Mouse (Mus musculus) liver, postnatal 0 days (tissue): ENCODE measurements around the gene Trappc3. TPM values are rescaled to one million over a fixed set of nuclear protein-coding genes. Genes with fewer than 3 reads are reported as not detected.

Experiments used
- ATAC-seq: fragments of 200-750 bp; cut with Nextera tagmentation; 2 replicates; pipeline ENCODE4 v1.8.0; 2017; ENCODE audit warnings: mild to moderate bottlenecking, moderate library complexity
- DNase-seq: peaks from one replicate; pipeline ENCODE4 v3.0.0-alpha.2; 2016
- H3K27ac ChIP-seq: fragments of 300-500 bp; sonication (generic); 2 replicates; pipeline ENCODE4 v1.5.1; 2014; ENCODE audit warnings: antibody characterized with exemption, moderate library complexity, mild to moderate bottlenecking, low read depth
- H3K27me3 ChIP-seq: fragments of 300-500 bp; sonication (generic); 2 replicates; pipeline ENCODE4 v1.6.1; 2014; ENCODE audit warnings: low read length, control low read depth, mixed read lengths; ENCODE audit not compliant: insufficient read depth
- H3K36me3 ChIP-seq: fragments of 300-500 bp; sonication (generic); replicated peaks from 2 replicates; pipeline ENCODE4 v1.6.1; 2014; ENCODE audit warnings: mild to moderate bottlenecking, control low read depth, low read length, moderate library complexity, mixed read lengths; ENCODE audit not compliant: insufficient read depth
- H3K4me1 ChIP-seq: fragments of 300-500 bp; sonication (generic); 2 replicates; pipeline ENCODE4 v1.6.1; 2014; ENCODE audit warnings: antibody characterized with exemption, mild to moderate bottlenecking, control low read depth; ENCODE audit not compliant: insufficient read depth
- H3K4me2 ChIP-seq: fragments of 300-500 bp; sonication (generic); 2 replicates; pipeline ENCODE4 v1.6.1; 2014; ENCODE audit warnings: low read depth, mild to moderate bottlenecking, low read length, moderate library complexity, mixed read lengths
- H3K4me3 ChIP-seq: fragments of 300-500 bp; sonication (generic); 2 replicates; pipeline ENCODE4 v1.5.1; 2014; ENCODE audit warnings: low read depth, low read length
- H3K9ac ChIP-seq: fragments of 300-500 bp; sonication (generic); replicated peaks from 2 replicates; pipeline ENCODE4 v1.6.1; 2014; ENCODE audit warnings: mild to moderate bottlenecking, moderate library complexity
- H3K9me3 ChIP-seq: fragments of 300-500 bp; sonication (generic); 2 replicates; pipeline ENCODE4 v1.6.1; 2016; ENCODE audit warnings: mild to moderate bottlenecking, control low read depth, low read length, mixed read lengths
- CTCF ChIP-seq: sonication (generic); IDR thresholded peaks from 2 replicates; pipeline ENCODE4 v1.5.1; 2016; ENCODE audit warnings: antibody characterized with exemption, low read depth
- EP300 ChIP-seq: IDR thresholded peaks from 2 replicates; pipeline ENCODE4 v1.6.1; 2016; ENCODE audit warnings: antibody characterized with exemption, low read depth, mild to moderate bottlenecking
- WGBS: fragments of 180-500 bp; shearing (Covaris S2); extraction: QIAGEN DNeasy Blood & Tissue Kit; methylation state at CpG from one replicate; pipeline ENCODE4 v1.1.7; 2014; ENCODE audit not compliant: insufficient replicate concordance; 5-methylcytosine and 5-hydroxymethylcytosine counted together
- polyA plus RNA-seq: library from polyadenylated mRNA; unstranded; fragments of >200 nt; fragmentation: Nextera tagmentation; extraction: Ambion mirVana; gene quantifications from 2 replicates; pipeline ENCODE4 v1.2.1, GENCODE M21; 2015

Gene Trappc3
- polyA plus RNA-seq, 1 experiment from 2014 or later: 39.2 TPM

DNA sequence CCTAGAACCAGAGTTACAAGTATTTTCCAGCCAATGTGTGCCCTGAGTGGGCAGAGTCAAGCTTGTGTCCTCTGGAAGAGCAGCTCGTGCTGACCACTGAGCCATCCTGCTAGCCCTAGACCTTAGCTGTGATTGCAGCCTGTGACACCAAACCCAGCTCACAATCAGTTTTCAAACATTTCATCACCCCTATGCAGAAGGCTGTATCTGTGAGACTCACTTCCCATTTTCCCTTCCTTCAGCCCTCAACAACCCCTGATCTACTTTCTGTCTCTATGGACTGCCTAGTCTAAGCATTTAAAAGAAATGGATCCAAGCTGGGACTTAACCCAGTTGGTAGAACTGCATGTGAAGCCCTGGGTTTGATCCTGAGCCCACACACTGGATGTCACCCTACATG, 43.3 kb downstream of the Trappc3 start:
- Histone ChIP-seq H3K4me2 (no peak overlapping the region), H3K27me3 (peaks cover 29% of the 10 kb centered on the region), H3K9me3 (peaks cover 5% of the 10 kb centered on the region; the same call in 1 of the 2 replicates), H3K27ac (no peak overlapping the region), H3K4me3 (no peak overlapping the region), H3K36me3 (no peaks in the 10 kb centered on the region), H3K9ac (no peak overlapping the region), H3K4me1 (peaks cover 12% of the 10 kb centered on the region)
- TF ChIP-seq CTCF: no peak
- TF ChIP-seq EP300: no peak
- ATAC-seq (no peak), DNase-seq (no peak)
- WGBS: 68% methylated on average over 1 of the region's 1 CpGs

DNA sequence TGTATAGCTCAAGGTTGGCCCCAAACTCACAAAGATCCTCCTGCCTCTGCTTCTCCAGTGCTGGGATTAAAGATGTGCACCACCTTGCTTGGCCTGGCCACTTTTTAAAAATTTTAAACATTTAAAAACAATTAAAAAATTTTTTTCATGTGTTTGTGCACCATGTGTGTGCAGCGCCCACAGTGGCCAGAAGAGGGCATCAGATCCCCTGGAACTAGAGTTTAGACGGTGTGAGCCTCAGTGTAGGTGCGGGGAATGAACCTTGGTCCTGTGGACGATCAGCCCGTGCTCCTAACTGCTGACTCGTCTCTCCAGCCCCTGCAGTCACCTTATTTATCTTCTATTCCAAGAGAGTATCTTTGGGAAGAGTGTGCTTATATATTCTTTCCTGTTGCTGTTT, 43.9 kb downstream of the Trappc3 start:
- Histone ChIP-seq H3K4me1 (peaks cover 10% of the 10 kb centered on the region), H3K36me3 (no peaks in the 10 kb centered on the region), H3K27ac (no peak overlapping the region), H3K9me3 (peaks cover 5% of the 10 kb centered on the region; the same call in 1 of the 2 replicates), H3K4me3 (no peak overlapping the region), H3K9ac (no peak overlapping the region), H3K27me3 (peaks cover 23% of the 10 kb centered on the region), H3K4me2 (no peak overlapping the region)
- WGBS: 83% methylated on average over 6 of the region's 6 CpGs
- DNase-seq (no peak), ATAC-seq (no peak)
- TF ChIP-seq EP300: no peak
- TF ChIP-seq CTCF: peak; percentile 29; the same call in 1 of the 2 replicates

DNA sequence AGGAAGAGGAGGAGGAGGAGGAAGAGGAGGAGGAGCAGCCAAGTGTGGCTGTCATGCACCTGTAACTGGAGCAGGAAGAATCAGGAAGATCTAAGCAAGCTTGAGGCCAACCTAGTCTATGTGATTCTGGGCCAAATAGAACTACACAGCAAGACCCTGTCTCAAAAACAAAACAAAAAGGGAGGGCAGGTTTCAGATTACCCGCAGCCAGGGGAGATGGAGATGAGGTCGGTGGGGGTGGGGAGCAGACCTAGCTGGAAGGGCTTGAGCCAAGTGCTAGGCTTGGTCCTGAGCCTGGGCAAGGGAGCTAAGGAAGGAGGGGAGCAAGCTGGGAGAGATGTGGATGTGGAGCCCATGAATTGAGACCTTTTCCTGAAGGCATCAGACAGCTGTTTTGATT, 44.7 kb downstream of the Trappc3 start:
- Histone ChIP-seq H3K4me3 (no peak overlapping the region), H3K27ac (no peak overlapping the region), H3K27me3 (peaks cover 15% of the 10 kb centered on the region), H3K36me3 (no peaks in the 10 kb centered on the region), H3K4me1 (peaks cover 4% of the 10 kb centered on the region), H3K4me2 (no peak overlapping the region), H3K9me3 (peaks cover 5% of the 10 kb centered on the region; the same call in 1 of the 2 replicates), H3K9ac (no peak overlapping the region)
- no peak for DNase-seq
- TF ChIP-seq EP300 (no peak), CTCF (no peak)
- ATAC-seq: no peak
- 16% methylated on average over 2 of the region's 2 CpGs for WGBS

DNA sequence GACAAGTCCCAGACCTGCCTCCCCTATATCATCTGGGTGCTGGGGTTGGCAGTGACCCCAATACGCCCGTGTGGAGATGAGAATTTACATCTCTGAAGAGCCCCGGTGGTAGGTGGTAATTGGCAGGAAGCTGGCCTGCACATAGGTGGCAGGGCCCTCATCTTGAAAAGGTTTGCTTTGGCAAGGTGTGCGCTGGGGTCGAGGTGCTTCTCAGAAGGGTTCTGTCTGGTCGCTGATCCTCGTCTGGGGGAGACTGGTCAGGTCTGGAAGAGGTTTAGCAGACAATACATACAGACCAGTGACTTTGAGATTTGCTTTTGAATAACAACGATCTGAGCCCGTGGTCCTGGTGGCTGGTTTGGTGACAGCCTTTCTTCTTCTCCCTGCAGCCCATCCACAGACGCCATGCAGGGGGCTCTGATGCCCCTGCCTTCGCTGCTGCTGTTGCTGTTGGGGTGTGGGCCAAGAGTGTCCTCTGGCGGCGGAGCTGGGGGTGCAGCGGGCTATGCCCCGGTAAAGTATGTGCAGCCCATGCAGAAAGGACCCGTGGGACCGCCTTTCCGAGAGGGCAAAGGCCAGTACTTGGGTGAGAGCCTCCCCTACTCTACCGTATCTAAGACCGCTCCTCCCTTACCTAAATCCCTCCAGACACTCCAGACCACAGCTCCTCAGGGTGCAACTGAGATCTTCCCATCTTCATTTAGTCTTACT, 47.2 kb downstream of the Trappc3 start:
- H3K9me3 ChIP-seq: peaks cover 5% of the 10 kb centered on the region; the same call in 1 of the 2 replicates
- TF ChIP-seq CTCF: peak; percentile 38
- TF ChIP-seq EP300: no peak
- no peaks in the 10 kb centered on the region for H3K27me3 ChIP-seq
- H3K4me2 ChIP-seq: no peak overlapping the region
- no peaks in the 10 kb centered on the region for H3K36me3 ChIP-seq
- no peak overlapping the region for H3K4me3 ChIP-seq
- DNase-seq (no peak), ATAC-seq (peak; percentile 41; the same call in 1 of the 2 replicates)
- 16% methylated on average over 20 of the region's 20 CpGs for WGBS
- no peak overlapping the region for H3K9ac ChIP-seq
- H3K27ac ChIP-seq: no peak overlapping the region
- peaks cover 4% of the 10 kb centered on the region for H3K4me1 ChIP-seq

DNA sequence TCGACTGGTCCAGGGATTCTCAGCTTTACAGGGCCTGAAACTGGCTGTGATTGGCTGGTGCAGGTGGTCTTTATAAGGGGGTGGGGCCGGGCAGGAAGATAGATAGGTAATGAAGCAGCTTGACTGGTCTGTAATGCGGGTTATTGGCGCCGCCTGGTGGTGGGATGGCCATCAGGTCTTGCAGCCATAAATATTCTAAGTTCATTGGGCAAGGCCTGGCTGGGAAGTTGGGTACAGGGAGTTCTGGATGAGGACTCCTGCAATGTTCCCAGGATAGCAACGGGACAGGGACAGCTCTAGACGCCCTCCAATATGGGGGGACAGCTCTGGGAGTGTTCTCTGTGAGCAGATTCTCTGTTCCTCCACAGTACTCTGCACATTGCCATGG, 47.8 kb downstream of the Trappc3 start:
- H3K9ac ChIP-seq: no peak overlapping the region
- H3K27ac ChIP-seq: no peak overlapping the region
- under 1% methylated on average over 7 of the region's 7 CpGs for WGBS
- peaks cover 5% of the 10 kb centered on the region; the same call in 1 of the 2 replicates for H3K9me3 ChIP-seq
- ATAC-seq (peak; percentile 71), DNase-seq (peak; percentile 89)
- no peaks in the 10 kb centered on the region for H3K27me3 ChIP-seq
- peaks cover 4% of the 10 kb centered on the region for H3K4me1 ChIP-seq
- no peak overlapping the region for H3K4me2 ChIP-seq
- no peak for TF ChIP-seq EP300
- TF ChIP-seq CTCF: peak; percentile 89
- no peak overlapping the region for H3K4me3 ChIP-seq
- no peaks in the 10 kb centered on the region for H3K36me3 ChIP-seq

DNA sequence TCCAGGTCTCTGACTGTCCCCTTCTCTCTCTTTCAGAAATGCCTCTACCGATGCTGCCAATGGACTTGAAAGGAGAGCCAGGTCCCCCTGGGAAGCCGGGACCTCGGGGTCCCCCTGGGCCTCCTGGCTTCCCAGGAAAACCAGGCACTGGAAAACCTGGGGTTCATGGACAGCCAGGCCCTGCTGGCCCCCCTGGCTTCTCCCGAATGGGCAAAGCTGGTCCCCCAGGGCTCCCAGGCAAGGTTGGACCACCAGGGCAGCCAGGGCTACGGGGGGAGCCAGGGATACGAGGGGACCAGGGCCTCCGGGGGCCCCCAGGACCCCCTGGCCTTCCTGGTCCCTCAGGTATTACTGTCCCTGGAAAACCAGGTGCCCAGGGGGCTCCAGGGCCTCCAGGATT, 48.2 kb downstream of the Trappc3 start:
- no peak overlapping the region for H3K9ac ChIP-seq
- WGBS: 84% methylated on average over 7 of the region's 7 CpGs
- no peak for ATAC-seq

More for the DNA sequence above, 48.2 kb downstream of the Trappc3 start:
- H3K4me2 ChIP-seq: no peak overlapping the region
- H3K4me1 ChIP-seq: peaks cover 4% of the 10 kb centered on the region
- H3K27ac ChIP-seq: no peak overlapping the region
- TF ChIP-seq EP300 (no peak), CTCF (no peak)
- no peak for DNase-seq
- peaks cover 5% of the 10 kb centered on the region; the same call in 1 of the 2 replicates for H3K9me3 ChIP-seq
- no peaks in the 10 kb centered on the region for H3K36me3 ChIP-seq
- no peak overlapping the region for H3K4me3 ChIP-seq
- H3K27me3 ChIP-seq: no peaks in the 10 kb centered on the region
